Mouse (Mus musculus) midbrain, postnatal 0 days (tissue): ENCODE results near the gene Trex2. TPM values are rescaled to one million over a fixed set of nuclear protein-coding genes. Genes with fewer than 3 reads are reported as not detected.

ENCODE experiments used
- ATAC-seq: fragments of 200-750 bp; cut with Nextera tagmentation; 2 replicates; pipeline ENCODE4 v1.8.0; 2017; ENCODE audit warnings: moderate number of reproducible peaks, mild to moderate bottlenecking, moderate TSS enrichment, moderate library complexity; ENCODE audit not compliant: low FRiP score
- DNase-seq: peaks from one replicate; pipeline ENCODE4 v3.0.0-alpha.2; 2015; ENCODE audit warnings: low spot score
- H3K27ac ChIP-seq: fragments of 300-500 bp; sonication (generic); 2 replicates; pipeline ENCODE4 v1.5.1; 2014; ENCODE audit warnings: low read depth, mild to moderate bottlenecking, low read length, mixed read lengths
- H3K27me3 ChIP-seq: fragments of 300-500 bp; sonication (generic); 2 replicates; pipeline ENCODE4 v1.6.1; 2014; ENCODE audit warnings: low read length, control low read depth, mixed read lengths; ENCODE audit not compliant: insufficient read depth
- H3K36me3 ChIP-seq: fragments of 300-500 bp; sonication (generic); 2 replicates; pipeline ENCODE4 v1.6.1; 2014; ENCODE audit warnings: low read length, control low read depth, mixed read lengths; ENCODE audit not compliant: insufficient read depth
- H3K4me1 ChIP-seq: fragments of 300-500 bp; sonication (generic); 2 replicates; pipeline ENCODE4 v1.6.1; 2014; ENCODE audit warnings: mild to moderate bottlenecking, control low read depth, antibody characterized with exemption, low read length, mixed read lengths; ENCODE audit not compliant: insufficient read depth
- H3K4me2 ChIP-seq: fragments of 300-500 bp; sonication (generic); 2 replicates; pipeline ENCODE4 v1.6.1; 2014; ENCODE audit warnings: low read depth, mild to moderate bottlenecking, low read length, mixed read lengths; ENCODE audit not compliant: poor library complexity, severe bottlenecking
- H3K4me3 ChIP-seq: fragments of 300-500 bp; sonication (generic); 2 replicates; pipeline ENCODE4 v1.5.1; 2014; ENCODE audit warnings: low read depth, mild to moderate bottlenecking, low read length, moderate library complexity
- H3K9ac ChIP-seq: fragments of 300-500 bp; sonication (generic); replicated peaks from 2 replicates; pipeline ENCODE4 v1.6.1; 2014; ENCODE audit warnings: mild to moderate bottlenecking, low read length, moderate library complexity, mixed read lengths; ENCODE audit not compliant: poor library complexity, severe bottlenecking
- H3K9me3 ChIP-seq: fragments of 300-500 bp; sonication (generic); 2 replicates; pipeline ENCODE4 v1.6.1; 2016; ENCODE audit warnings: low read length, control low read depth
- CTCF ChIP-seq: IDR thresholded peaks from 2 replicates; pipeline ENCODE4 v1.5.1; 2016; ENCODE audit warnings: antibody characterized with exemption, mild to moderate bottlenecking
- WGBS: fragments of 180-500 bp; shearing (Covaris S2); extraction: QIAGEN DNeasy Blood & Tissue Kit; methylation state at CpG from one replicate; pipeline ENCODE4 v1.1.7; 2014; 5-methylcytosine and 5-hydroxymethylcytosine counted together
- polyA plus RNA-seq: library from polyadenylated mRNA; unstranded; fragments of >200 nt; fragmentation: Nextera tagmentation; extraction: Ambion mirVana; gene quantifications from 2 replicates; pipeline ENCODE4 v1.2.1, GENCODE M21; 2015
- total RNA-seq: library from RNA; depleted of rRNA; stranded (reverse); fragments of >200 nt; gene quantifications from 2 replicates; pipeline ENCODE4 v1.2.3, GENCODE M21; 2014; rRNA removed

Trex2 gene
- total RNA-seq (1.3 TPM in 1 of 2 replicates, not detected in the other), polyA plus RNA-seq (not detected in 2 replicates)

DNA sequence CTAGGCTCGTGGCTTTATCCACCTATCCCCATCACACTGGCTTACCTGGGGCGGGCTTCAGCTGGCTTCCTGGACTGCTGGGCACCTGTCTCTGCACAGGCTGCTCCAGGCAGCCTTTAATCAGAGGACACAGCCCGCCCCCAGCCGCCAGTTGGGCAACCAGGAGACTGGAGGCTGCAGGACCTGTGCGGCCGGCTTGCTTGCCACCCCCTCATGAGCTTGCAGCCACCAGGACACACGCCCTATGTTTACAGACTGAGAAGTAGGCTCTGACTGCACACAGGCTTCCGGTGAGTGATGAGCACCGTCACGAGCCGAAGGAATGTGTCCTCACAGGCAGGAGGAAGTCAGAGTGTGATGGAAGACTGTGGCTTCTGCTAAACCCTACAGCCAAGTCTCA, at the start of gene Trex2:
Gene Trex2 (minus strand): TSS at position 93 of the 400 bp plus-strand sequence.
- H3K27me3 ChIP-seq, result no peaks in the 10 kb centered on the region
- no peaks in the 10 kb centered on the region for H3K4me1 ChIP-seq
- DNase-seq (no peak), ATAC-seq (no peak)
- no peak within 1 kb of the TSS for H3K9ac ChIP-seq
- WGBS, result 89% methylated on average over 11 of the region's 11 CpGs
- no peak for TF ChIP-seq CTCF
- H3K4me3 ChIP-seq, result no peak within 1 kb of the TSS
- no peak within 1 kb of the TSS for H3K4me2 ChIP-seq
- H3K36me3 ChIP-seq, result no peaks in the 10 kb centered on the region
- no peak within 1 kb of the TSS for H3K27ac ChIP-seq
- H3K9me3 ChIP-seq, result no peaks in the 10 kb centered on the region

DNA sequence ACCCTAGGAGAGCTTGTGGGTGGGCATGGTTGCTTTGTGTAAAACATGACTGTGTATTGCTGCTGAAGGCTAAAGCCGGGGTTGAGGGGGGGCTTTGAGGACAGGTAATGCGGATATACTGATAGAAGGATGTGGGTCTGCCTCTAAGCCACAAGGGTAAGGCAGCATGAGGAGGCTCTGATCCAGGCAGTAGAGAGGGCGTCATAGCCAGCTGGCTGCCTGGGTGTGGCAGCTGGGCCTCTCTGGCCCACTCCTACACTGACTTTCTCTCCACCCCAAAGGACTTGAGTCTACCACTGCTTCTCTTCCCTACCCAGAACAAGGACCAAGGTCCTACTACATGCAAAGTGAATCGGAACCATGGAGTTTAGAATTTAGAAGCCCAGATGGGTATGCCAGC, 49.7 kb upstream of the Trex2 start:
- no peaks in the 10 kb centered on the region for H3K27me3 ChIP-seq
- DNase-seq (no peak), ATAC-seq (no peak)
- no peaks in the 10 kb centered on the region for H3K4me1 ChIP-seq
- no peak overlapping the region for H3K27ac ChIP-seq
- WGBS, result 86% methylated on average over 4 of the region's 4 CpGs
- no peak overlapping the region for H3K4me2 ChIP-seq
- H3K9me3 ChIP-seq, result no peaks in the 10 kb centered on the region
- no peak for TF ChIP-seq CTCF
- no peak overlapping the region for H3K9ac ChIP-seq
- no peaks in the 10 kb centered on the region for H3K36me3 ChIP-seq
- H3K4me3 ChIP-seq, result no peak overlapping the region

DNA sequence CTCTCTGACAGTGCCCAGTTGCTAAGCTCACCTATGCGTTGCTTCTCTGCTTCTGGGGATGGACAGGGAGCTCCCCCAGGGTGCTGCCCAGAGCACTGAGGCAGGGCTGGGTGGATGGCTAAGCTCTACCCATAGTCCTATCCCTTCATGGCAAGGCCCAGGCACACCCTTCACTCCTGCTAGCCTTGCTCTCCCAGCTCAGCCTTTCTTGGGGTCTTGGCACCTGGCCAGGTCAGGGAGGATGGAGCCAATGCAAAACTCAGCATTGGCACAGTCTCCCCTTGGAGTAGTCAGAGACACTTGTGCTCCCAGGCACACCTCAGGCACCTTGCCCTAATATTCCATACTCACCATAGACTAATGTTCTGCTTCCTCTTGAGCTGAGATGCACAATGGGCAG, 48.9 kb upstream of the Trex2 start:
- Histone ChIP-seq H3K27me3 (no peaks in the 10 kb centered on the region), H3K4me3 (no peak overlapping the region; the same call in 1 of the 2 replicates), H3K36me3 (no peaks in the 10 kb centered on the region), H3K9me3 (no peaks in the 10 kb centered on the region), H3K27ac (no peak overlapping the region), H3K4me2 (no peak overlapping the region), H3K9ac (no peak overlapping the region), H3K4me1 (no peaks in the 10 kb centered on the region)
- no peak for ATAC-seq
- 56% methylated on average over 1 of the region's 1 CpGs for WGBS
- no peak for TF ChIP-seq CTCF
- DNase-seq, result no peak

DNA sequence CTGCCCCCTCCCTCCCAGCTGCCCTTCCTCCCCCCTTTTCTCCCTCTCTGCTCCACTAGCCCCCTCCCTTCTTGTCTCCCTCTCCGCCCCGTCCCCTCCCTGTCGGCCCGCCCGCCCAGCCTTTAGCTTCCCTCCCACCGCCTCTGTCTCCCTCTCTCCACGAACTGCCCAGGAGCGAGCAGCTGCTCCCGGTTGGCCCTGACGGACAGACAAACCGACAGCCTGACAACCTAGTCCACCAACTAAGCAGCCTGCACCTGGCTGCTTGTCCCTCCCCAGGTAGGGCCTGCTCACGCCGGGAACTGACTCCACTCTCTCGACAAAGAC, 48.3 kb upstream of the Trex2 start, which contains the start of gene Bgn:
Gene Bgn (plus strand): TSS at position 119 of the 327 bp plus-strand sequence.
- Histone ChIP-seq H3K9me3 (no peaks in the 10 kb centered on the region), H3K4me1 (no peaks in the 10 kb centered on the region), H3K4me3 (no peak within 1 kb of the TSS; the same call in 1 of the 2 replicates), H3K36me3 (no peaks in the 10 kb centered on the region), H3K27ac (no peak within 1 kb of the TSS), H3K27me3 (no peaks in the 10 kb centered on the region), H3K4me2 (no peak within 1 kb of the TSS), H3K9ac (no peak within 1 kb of the TSS)
- no peak for DNase-seq
- no peak for TF ChIP-seq CTCF
- 17% methylated on average over 7 of the region's 14 CpGs for WGBS
- ATAC-seq, result no peak

DNA sequence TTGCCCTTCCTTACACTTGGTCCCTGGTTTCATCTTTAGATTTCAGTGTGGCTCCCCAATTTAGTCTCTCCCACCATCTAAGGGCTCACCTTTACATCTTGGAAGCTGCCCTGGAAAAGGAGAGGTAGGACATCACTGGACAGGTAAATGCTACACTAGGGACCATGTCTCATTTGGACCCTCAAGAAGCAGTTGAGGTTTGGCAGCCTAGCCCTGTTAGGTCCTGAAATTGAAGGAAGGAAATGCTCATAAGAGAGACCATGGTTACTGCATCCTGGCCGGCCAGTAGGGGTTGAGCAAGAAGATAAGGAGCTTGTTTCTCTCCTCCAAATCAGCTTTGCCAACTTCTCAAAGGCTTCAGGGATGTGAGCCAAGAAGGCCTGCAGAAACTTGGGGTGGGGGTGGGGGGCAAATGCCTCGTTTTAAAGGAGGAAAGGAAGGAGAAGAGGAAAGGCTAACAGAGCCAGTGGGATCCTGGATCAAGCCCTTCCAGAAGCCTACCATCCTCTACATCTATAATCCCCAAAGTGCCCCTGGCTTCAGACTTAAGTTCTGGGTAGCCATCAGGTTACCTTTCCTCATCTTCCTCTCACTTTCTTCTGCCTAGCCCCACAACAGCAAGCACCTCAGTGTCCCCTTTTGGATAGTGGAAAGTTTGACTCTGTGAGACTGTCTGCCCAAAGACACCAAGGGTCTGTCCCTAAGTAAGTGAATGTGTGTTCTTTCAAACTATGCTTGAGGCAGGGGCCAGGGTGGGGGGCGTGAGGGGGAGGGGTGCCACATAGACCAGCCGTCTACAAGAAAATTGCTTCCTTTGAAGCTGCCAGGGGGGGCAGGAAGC, 47.7 kb upstream of the Trex2 start:
- Histone ChIP-seq H3K4me3 (no peak overlapping the region), H3K36me3 (no peaks in the 10 kb centered on the region), H3K27ac (no peak overlapping the region), H3K9me3 (no peaks in the 10 kb centered on the region), H3K27me3 (no peaks in the 10 kb centered on the region), H3K4me2 (no peak overlapping the region), H3K4me1 (no peaks in the 10 kb centered on the region), H3K9ac (no peak overlapping the region)
- ATAC-seq, result no peak
- 49% methylated on average over 4 of the region's 4 CpGs for WGBS
- TF ChIP-seq CTCF, result no peak
- DNase-seq, result no peak

DNA sequence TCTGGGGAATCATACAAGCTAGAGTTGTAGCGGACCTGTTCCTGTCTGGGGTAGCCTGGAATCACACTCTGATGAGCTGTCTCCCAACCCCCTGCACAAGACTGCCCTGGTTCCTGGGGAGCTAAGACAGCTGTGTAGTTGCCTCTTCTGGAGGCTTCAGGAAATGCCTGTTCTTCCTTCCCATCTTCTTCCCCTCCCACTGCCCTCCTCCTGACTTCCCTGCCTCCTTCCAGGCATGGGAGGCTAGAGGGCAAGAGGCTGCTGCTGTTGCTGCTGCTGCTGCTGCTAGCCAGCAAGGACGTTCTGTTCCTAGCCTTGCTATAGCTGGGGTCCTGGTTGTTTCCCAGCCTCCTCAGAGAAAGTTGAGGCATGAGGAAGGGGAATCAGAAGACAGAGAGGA, 45.2 kb upstream of the Trex2 start:
- Histone ChIP-seq H3K27ac (no peak overlapping the region), H3K27me3 (no peaks in the 10 kb centered on the region), H3K9me3 (no peaks in the 10 kb centered on the region), H3K36me3 (no peaks in the 10 kb centered on the region), H3K9ac (no peak overlapping the region), H3K4me2 (no peak overlapping the region), H3K4me3 (no peak overlapping the region), H3K4me1 (no peaks in the 10 kb centered on the region)
- DNase-seq (no peak), ATAC-seq (no peak)
- 73% methylated on average over 2 of the region's 2 CpGs for WGBS
- TF ChIP-seq CTCF, result no peak
